Mouse (Mus musculus) heart, postnatal 14 days (tissue): ENCODE data around the gene Slc5a11. TPM values are rescaled to one million over a fixed set of nuclear protein-coding genes. Genes with fewer than 3 reads are reported as not detected.
A peak's percentile ranks its signal among the peaks of the same experiment; 100 is the strongest.

Experiments
- DNase-seq, 2 experiments: peaks; one replicate each; pipeline ENCODE4 v3.0.0; 2021 to 2022
- intact Hi-C: fragments of 180-260 bp; cut with DNase I; formaldehyde crosslinking; loops from one replicate; pipeline ENCODE4 v1.15.1; 2025
- long read RNA-seq, 2 experiments: library from polyadenylated mRNA; stranded (forward); transcript quantifications; one replicate each; pipeline ENCODE4 v2.0.0; 2021
- total RNA-seq, 2 experiments: library from RNA; stranded (reverse); gene quantifications; 2 replicates each; pipeline ENCODE4 v1.2.3; 2021

The Slc5a11 gene
- not detected for total RNA-seq
- long read RNA-seq, experiment 1: 0 reads
- long read RNA-seq, experiment 2: 0 reads

GRCm38 (mm10) chr7:123214365-123215075 is at the start of gene Slc5a11:
Gene Slc5a11, plus strand, starts transcription at chr7:123214780.
- intact Hi-C loops: no loop called here
- DNase-seq: peak; percentile 11 to 25

DNA sequence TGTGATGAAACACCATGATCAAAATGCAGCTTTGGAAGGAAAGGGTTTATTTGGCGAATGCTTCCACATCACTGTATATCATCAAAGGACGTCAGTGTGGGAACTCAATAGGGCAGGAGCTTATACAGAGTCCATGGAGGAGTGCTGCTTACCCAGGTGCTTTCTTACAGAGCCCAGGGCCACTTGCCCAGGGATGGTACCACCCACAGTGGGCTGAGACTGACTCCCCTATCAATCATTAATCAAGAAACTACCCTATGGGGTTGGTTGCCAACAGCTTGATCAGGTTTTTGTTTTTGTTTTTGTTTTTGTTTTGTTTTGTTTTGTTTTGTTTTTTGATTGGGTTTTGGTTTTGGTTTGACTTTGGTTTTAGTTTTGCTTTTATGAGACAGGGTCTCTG is 47.1 kb upstream of the Slc5a11 start:
- intact Hi-C loops: loop anchor here (1.0 to 10.0 kb wide), 2 partner anchors 29 to 153 kb away; no protein-coding TSS in a partner anchor
- no peak for DNase-seq

GRCm38 (mm10) chr7:123169618-123170017 is 45.0 kb upstream of the Slc5a11 start:
- no peak for DNase-seq
- intact Hi-C loops: loop anchor here (10.0 kb wide), 1 partner anchor 155 kb away; no protein-coding TSS in a partner anchor

DNA sequence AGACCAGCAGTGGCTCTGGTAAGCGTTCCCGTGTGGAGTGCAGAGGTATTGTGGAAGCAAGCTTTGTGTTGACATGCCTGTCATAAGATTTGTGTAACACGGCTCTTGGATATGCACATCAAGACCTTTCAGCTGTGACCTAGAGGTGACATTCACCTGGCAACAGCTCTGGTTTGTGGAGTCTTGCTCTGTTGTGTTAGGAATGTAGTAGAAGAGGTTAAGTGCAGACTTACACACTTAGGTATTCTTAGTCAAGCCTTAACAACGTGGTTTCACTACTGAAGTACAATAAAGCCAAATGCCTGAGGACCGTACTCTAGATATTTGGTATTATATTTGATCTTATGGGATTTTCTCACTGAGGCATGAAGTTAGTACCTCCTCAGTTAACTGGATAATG is 42.5 kb upstream of the Slc5a11 start:
- intact Hi-C loops: no loop called here
- DNase-seq: no peak

- DNase-seq: no peak
- intact Hi-C loops: no loop called here
Observed at GRCm38 (mm10) chr7:123177215-123177614, 37.4 kb upstream of the Slc5a11 start.

GRCm38 (mm10) chr7:123181787-123182701 is 32.5 kb upstream of the Slc5a11 start:
- intact Hi-C loops: loop anchor here (5.0 kb wide), 2 partner anchors 165 to 180 kb away; no protein-coding TSS in a partner anchor
- no peak for DNase-seq

GRCm38 (mm10) chr7:123184891-123185290 is 29.7 kb upstream of the Slc5a11 start:
- intact Hi-C loops: loop anchor here (5.0 kb wide), 2 partner anchors 168 to 183 kb away; no protein-coding TSS in a partner anchor
- DNase-seq: no peak

DNA sequence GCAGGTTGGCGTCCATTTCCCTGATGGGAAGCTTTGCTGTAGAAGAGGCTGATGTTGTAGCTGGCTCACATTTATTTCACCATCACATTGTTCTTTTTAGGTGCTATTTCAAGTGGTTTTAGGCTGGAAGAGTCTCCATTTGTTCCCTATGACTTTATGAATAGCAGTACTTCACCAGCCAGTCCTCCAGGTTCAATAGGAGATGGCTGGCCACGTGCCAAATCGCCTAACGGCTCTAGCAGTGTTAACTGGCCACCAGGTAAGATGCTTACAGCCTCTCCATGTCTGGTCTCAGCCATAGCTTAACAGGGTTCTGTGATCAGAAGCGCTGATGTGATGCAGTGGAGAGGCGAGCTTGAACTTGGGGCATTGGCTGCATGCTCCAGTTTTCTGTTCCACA is 28.1 kb upstream of the Slc5a11 start:
- intact Hi-C loops: no loop called here
- no peak for DNase-seq

GRCm38 (mm10) chr7:123187246-123187645 is 27.3 kb upstream of the Slc5a11 start:
- no peak for DNase-seq
- intact Hi-C loops: no loop called here

- intact Hi-C loops: no loop called here
- DNase-seq: no peak
Observed at GRCm38 (mm10) chr7:123188462-123188861, 26.1 kb upstream of the Slc5a11 start.

GRCm38 (mm10) chr7:123189762-123190161 is 24.8 kb upstream of the Slc5a11 start:
- intact Hi-C loops: no loop called here

GRCm38 (mm10) chr7:123191731-123192130 is 22.8 kb upstream of the Slc5a11 start:
- intact Hi-C loops: no loop called here
- no peak for DNase-seq

More at GRCm38 (mm10) chr7:123189762-123190161, 24.8 kb upstream of the Slc5a11 start:
- DNase-seq: no peak

DNA sequence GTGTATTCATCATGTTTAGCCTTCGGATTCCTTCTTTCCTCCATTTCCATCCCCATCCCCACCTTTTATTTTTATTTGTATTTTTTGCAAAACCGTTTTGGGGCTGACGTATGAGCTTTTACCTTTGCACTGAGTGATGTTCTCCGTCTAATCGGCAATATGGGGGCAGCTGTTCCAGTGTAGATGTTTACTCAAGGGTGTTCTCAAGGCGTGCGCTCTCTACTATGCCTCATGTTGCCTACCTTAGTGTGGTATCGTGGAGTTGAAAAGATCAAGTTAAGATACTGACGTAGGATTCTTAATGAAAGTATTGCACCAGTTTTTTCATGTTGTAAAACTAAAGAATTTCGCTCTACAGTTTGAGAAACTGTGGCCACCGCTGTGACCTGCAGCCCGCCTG is 21.4 kb upstream of the Slc5a11 start:
- intact Hi-C loops: no loop called here

DNA sequence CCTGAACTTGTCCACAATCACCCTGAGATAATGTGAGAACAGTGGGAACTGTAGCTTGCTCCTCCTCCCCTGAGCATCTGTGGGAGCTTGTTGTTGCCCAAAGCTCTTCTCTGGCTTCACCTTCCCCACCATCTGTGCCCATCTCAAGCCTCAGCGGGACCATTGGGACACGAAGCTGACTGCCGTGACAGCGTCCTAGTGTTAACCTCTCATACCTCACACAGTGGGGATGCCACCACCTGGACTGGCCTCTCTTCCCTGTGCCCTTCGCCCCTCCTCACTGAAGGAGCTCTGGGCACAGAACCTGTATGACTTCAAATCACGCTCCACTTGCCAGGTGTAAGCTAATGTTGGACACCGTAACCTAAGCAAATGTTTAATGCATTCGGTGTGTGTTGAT is 19.9 kb upstream of the Slc5a11 start:
- DNase-seq: no peak
- intact Hi-C loops: no loop called here

More for the DNA sequence above, 21.4 kb upstream of the Slc5a11 start:
- no peak for DNase-seq

DNA sequence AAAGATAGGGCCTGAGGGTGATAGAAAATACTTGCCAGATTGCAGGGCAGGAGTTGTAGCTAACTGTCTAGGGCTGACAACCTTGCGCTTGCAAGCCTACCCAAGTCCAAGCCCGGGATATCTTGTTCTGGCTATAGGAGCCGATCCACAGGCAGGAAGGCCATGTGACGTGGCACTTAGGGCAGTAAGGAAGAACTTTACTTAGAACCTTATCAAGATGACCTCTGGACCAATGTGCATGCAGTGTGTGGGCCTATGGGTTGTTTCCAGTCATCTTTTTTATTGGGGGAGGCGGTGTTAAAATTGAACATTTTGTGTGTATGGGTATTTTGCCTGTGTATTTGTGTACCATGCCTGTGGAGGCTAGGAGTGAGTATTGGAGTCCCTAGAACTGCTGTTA is 18.1 kb upstream of the Slc5a11 start:
- no peak for DNase-seq
- intact Hi-C loops: loop anchor here (1.0 kb wide), 1 partner anchor 29 kb away; no protein-coding TSS in a partner anchor

GRCm38 (mm10) chr7:123198695-123199094 is 15.9 kb upstream of the Slc5a11 start:
- no peak for DNase-seq
- intact Hi-C loops: no loop called here

GRCm38 (mm10) chr7:123199151-123199550 is 15.4 kb upstream of the Slc5a11 start:
- intact Hi-C loops: no loop called here
- no peak for DNase-seq

- intact Hi-C loops: no loop called here
- no peak for DNase-seq
Observed at GRCm38 (mm10) chr7:123199656-123200206, 14.8 kb upstream of the Slc5a11 start.

GRCm38 (mm10) chr7:123200722-123201121 is 13.9 kb upstream of the Slc5a11 start:
- no peak for DNase-seq
- intact Hi-C loops: no loop called here

- DNase-seq: peak; percentile 57 to 67
- intact Hi-C loops: loop anchor here (2.0 to 5.0 kb wide), 2 partner anchors 192 to 260 kb away; no protein-coding TSS in a partner anchor
Observed at GRCm38 (mm10) chr7:123205261-123205660, 9.3 kb upstream of the Slc5a11 start.

GRCm38 (mm10) chr7:123207561-123207960 is 7.0 kb upstream of the Slc5a11 start:
- DNase-seq: no peak
- intact Hi-C loops: loop anchor here (5.0 kb wide), 1 partner anchor 190 kb away; no protein-coding TSS in a partner anchor
